Mouse (Mus musculus) embryo, embryonic 11.5 days (tissue): ENCODE data around the gene Tnfrsf25.

Experiments
- DNase-seq: peaks from one replicate; pipeline ENCODE4 v3.0.0-alpha.2; 2012; ENCODE audit warnings: low read depth, low spot score

Tnfrsf25 gene

GRCm38 (mm10) chr4:152140441-152140840 is 24.7 kb downstream of the Tnfrsf25 start:
- no peak for DNase-seq

- DNase-seq: no peak
These were observed 25.9 kb downstream of the Tnfrsf25 start for GRCm38 (mm10) chr4:152141521-152142135.

- DNase-seq: no peak
These were observed 27.9 kb downstream of the Tnfrsf25 start for GRCm38 (mm10) chr4:152143632-152144031.

- no peak for DNase-seq
These were observed 29.7 kb downstream of the Tnfrsf25 start for GRCm38 (mm10) chr4:152145473-152145872.

- DNase-seq: no peak
These were observed 30.5 kb downstream of the Tnfrsf25 start for GRCm38 (mm10) chr4:152146033-152146827.

- no peak for DNase-seq
These were observed 34.8 kb downstream of the Tnfrsf25 start for GRCm38 (mm10) chr4:152150546-152150945.

- no peak for DNase-seq
These were observed 35.8 kb downstream of the Tnfrsf25 start for GRCm38 (mm10) chr4:152151451-152151965.

GRCm38 (mm10) chr4:152151966-152152544 is 36.3 kb downstream of the Tnfrsf25 start, which contains the start of gene Espn:
TSS of gene Espn (minus strand) at chr4:152152371.
- DNase-seq: no peak

GRCm38 (mm10) chr4:152153771-152154177 is 38.0 kb downstream of the Tnfrsf25 start:
- no peak for DNase-seq

- no peak for DNase-seq
These were observed 39.3 kb downstream of the Tnfrsf25 start for GRCm38 (mm10) chr4:152155019-152155418.

GRCm38 (mm10) chr4:152157779-152158584 is 42.2 kb downstream of the Tnfrsf25 start:
- no peak for DNase-seq

GRCm38 (mm10) chr4:152158585-152159284 is 43.0 kb downstream of the Tnfrsf25 start, which contains the start of gene Hes2:
TSS of gene Hes2 (plus strand) at chr4:152158867.
- DNase-seq: no peak

- no peak for DNase-seq
These were observed 43.5 kb downstream of the Tnfrsf25 start for GRCm38 (mm10) chr4:152159285-152159678.

GRCm38 (mm10) chr4:152160748-152161147 is 45.0 kb downstream of the Tnfrsf25 start:
- DNase-seq: no peak

- DNase-seq: no peak
These were observed 45.9 kb downstream of the Tnfrsf25 start for GRCm38 (mm10) chr4:152161601-152162000.

- DNase-seq: no peak
These were observed 47.0 kb downstream of the Tnfrsf25 start for GRCm38 (mm10) chr4:152162748-152163147.

GRCm38 (mm10) chr4:152165036-152165931 is 49.5 kb downstream of the Tnfrsf25 start:
- DNase-seq: no peak

- no peak for DNase-seq
These were observed 52.3 kb downstream of the Tnfrsf25 start for GRCm38 (mm10) chr4:152168052-152168451.

GRCm38 (mm10) chr4:152169103-152169502 is 53.4 kb downstream of the Tnfrsf25 start:
- no peak for DNase-seq
